Mouse (Mus musculus): ENCODE results near the gene Brip1. TPM values are rescaled to one million over a fixed set of nuclear protein-coding genes. Genes with fewer than 3 reads are reported as not detected.
A peak's percentile ranks its signal among the peaks of the same experiment; 100 is the strongest.

Brip1 gene
- polyA plus RNA-seq, 1 experiment from 2014 or later = 5.0 TPM

DNA sequence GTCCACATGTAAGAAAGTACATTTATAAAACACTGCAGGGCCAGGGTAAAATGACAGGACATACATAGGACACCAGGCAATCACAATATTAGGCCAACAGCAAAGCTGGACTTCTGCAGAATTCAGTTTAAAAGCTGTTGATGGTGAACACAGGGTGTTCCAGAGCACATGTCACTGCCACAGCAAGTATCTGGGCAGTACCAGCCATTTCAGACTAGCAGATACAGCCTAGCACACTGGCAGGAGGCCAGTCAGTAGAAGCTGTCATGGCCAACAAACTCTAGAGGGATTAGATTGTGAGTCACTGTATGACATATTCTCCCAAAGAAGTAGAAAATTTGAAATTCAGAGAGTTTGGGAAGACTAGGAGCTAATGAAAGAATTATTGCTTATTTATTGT lies 94.4 kb downstream of the Brip1 start:
- Histone ChIP-seq H3K4me2 (no peak overlapping the region), H3K9ac (no peak overlapping the region)

DNA sequence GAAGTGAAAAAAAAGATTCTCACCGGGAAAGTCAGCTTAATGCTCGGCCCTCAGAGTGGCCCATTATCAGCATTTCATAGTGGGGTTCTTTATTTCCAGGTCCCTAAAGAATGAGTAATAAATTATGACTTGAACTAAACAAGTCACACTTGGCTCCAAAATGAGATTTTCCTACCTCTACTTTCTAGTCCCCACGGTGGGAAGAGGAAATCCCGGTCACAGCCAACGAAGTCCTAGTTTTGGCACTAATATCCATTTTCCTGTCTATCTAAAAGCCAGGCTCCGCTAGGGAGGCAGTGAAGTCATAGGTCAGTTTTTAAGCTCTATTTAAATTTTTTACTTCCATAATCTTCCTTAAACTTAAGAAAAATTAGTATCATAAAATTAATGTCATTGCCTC lies 99.8 kb downstream of the Brip1 start:
- H3K9me3 ChIP-seq = no peaks in the 10 kb centered on the region; the same call in 1 of the 2 replicates
- no peaks in the 10 kb centered on the region for H3K4me1 ChIP-seq
- H3K27ac ChIP-seq (replicated peaks) = no peak overlapping the region
- ATAC-seq (ENCODE audit: extremely low read depth, insufficient number of reproducible peaks, low FRiP score, low TSS enrichment) = no peak
- WGBS = 76% methylated on average over 6 of the region's 6 CpGs
- no peak overlapping the region for H3K9ac ChIP-seq
- no peaks in the 10 kb centered on the region for H3K27me3 ChIP-seq (replicated peaks)
- H3K4me3 ChIP-seq = no peak overlapping the region
- peaks cover 21% of the 10 kb centered on the region for H3K36me3 ChIP-seq
- H3K4me2 ChIP-seq = no peak overlapping the region

More for the DNA sequence above, 94.4 kb downstream of the Brip1 start:
- no peak overlapping the region for H3K27ac ChIP-seq (replicated peaks)
- H3K4me1 ChIP-seq = no peaks in the 10 kb centered on the region
- H3K4me3 ChIP-seq = no peak overlapping the region
- no peaks in the 10 kb centered on the region for H3K27me3 ChIP-seq (replicated peaks)
- H3K36me3 ChIP-seq = peaks cover 24% of the 10 kb centered on the region
- ATAC-seq (ENCODE audit: extremely low read depth, insufficient number of reproducible peaks, low FRiP score, low TSS enrichment) = no peak
- no peaks in the 10 kb centered on the region; the same call in 1 of the 2 replicates for H3K9me3 ChIP-seq

DNA sequence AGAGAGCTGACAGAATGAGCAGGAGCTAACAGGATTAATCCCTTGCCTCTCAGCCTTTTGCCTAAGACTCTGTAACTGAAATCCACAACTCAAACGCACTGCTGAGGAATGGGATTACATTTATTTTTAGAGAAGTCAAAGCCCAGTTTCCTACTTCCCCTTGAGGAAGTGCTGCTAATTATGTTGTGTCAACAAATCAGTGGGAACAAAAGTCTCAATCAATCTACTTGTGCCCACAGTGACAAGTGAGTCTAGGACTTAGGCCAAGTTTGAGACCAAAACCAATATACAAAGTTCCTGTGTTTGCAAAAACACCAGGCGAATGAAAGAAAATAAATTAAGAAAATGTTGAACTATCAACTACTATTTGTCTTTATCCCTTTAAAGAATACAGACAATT lies 101.7 kb downstream of the Brip1 start:
- no peak overlapping the region for H3K4me2 ChIP-seq
- H3K9ac ChIP-seq = no peak overlapping the region
- peaks cover 21% of the 10 kb centered on the region for H3K36me3 ChIP-seq
- H3K9me3 ChIP-seq = no peaks in the 10 kb centered on the region; the same call in 1 of the 2 replicates
- no peak overlapping the region for H3K27ac ChIP-seq (replicated peaks)
- H3K4me1 ChIP-seq = no peaks in the 10 kb centered on the region
- no peak overlapping the region for H3K4me3 ChIP-seq
- WGBS = 53% methylated on average over 2 of the region's 2 CpGs
- ATAC-seq (ENCODE audit: extremely low read depth, insufficient number of reproducible peaks, low FRiP score, low TSS enrichment) = no peak
- H3K27me3 ChIP-seq (replicated peaks) = no peaks in the 10 kb centered on the region

DNA sequence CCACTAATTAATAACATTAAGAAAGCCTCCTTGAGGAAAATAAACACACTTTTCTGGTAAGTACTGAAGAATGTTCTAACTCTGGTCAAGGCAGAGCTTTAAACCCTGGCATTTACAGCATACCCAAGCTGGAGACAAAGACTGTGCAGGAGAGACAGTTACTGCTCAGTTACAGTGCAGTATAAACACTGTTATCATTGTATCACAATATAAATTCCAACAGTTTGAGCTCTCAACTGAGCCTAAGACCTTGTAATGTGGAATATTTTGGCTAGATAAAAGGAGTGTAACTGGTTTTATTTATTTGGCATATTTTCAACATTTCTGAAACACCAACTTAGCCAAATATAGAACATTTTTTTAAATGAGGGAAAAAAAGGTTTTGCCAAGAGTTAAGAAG lies 112.2 kb downstream of the Brip1 start:
- H3K27me3 ChIP-seq (replicated peaks) = no peaks in the 10 kb centered on the region
- H3K9ac ChIP-seq = no peak overlapping the region
- 0 out of 2 replicates have a peak, but pooled peaks cover 2% of the 10 kb centered on the region for H3K36me3 ChIP-seq
- ATAC-seq (ENCODE audit: extremely low read depth, insufficient number of reproducible peaks, low FRiP score, low TSS enrichment) = no peak
- H3K4me2 ChIP-seq = no peak overlapping the region
- H3K9me3 ChIP-seq = no peaks in the 10 kb centered on the region
- no peak overlapping the region for H3K4me3 ChIP-seq
- H3K27ac ChIP-seq (replicated peaks) = no peak overlapping the region
- peaks cover 9% of the 10 kb centered on the region for H3K4me1 ChIP-seq

DNA sequence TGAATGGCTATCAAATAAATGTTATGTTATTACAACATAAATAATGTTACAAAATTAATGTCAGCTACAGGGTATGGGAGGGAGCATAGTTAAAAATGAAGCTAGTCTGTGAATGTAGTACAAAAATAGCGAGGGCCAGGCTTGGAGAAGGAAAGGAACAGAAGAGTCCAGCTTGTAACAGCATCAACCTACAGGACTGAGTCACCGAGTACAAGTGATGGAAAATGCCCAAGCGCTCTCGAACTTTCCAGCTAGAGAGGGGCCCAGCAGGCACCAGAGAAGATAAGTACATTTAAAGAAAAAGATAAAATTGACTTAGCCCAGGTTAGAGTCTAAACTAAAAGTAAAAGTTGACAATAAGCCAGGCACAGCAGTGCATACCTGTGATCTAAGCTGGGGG lies 116.5 kb downstream of the Brip1 start:
- Histone ChIP-seq H3K36me3 (0 out of 2 replicates have a peak, but pooled peaks cover 2% of the 10 kb centered on the region), H3K4me1 (peaks cover 17% of the 10 kb centered on the region), H3K27me3 (replicated peaks) (no peaks in the 10 kb centered on the region), H3K9me3 (no peaks in the 10 kb centered on the region), H3K4me2 (peak overlapping the region; percentile 31; the same call in 1 of the 2 replicates), H3K9ac (no peak overlapping the region), H3K4me3 (no peak overlapping the region), H3K27ac (replicated peaks) (no peak overlapping the region)
- ATAC-seq (ENCODE audit: extremely low read depth, insufficient number of reproducible peaks, low FRiP score, low TSS enrichment) = no peak
- WGBS = 30% methylated on average over 4 of the region's 4 CpGs

DNA sequence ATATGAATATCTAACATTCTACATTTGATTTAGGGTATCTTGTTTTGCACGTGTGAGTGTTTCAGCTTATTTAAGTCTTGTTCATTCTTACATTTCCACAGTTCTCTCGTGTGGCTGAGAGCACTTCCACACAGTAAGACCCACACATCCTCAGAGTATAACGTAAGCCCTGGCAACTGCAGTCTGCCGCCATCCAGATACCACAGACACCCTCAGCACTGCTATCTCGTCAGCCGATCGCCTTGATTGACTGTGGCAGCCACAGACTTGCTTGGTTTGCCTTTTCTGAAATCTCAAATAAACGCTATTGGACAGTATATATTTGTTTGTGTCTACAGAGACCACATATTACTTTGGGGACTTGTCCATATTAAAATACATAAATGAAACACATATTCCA lies 123.0 kb downstream of the Brip1 start:
- Histone ChIP-seq H3K4me2 (no peak overlapping the region), H3K4me1 (peaks cover 1% of the 10 kb centered on the region; the same call in 1 of the 2 replicates), H3K27me3 (replicated peaks) (no peaks in the 10 kb centered on the region), H3K36me3 (peaks cover 22% of the 10 kb centered on the region), H3K9ac (no peak overlapping the region), H3K9me3 (no peaks in the 10 kb centered on the region), H3K4me3 (no peak overlapping the region), H3K27ac (replicated peaks) (no peak overlapping the region)
- WGBS = 70% methylated on average over 8 of the region's 8 CpGs
- no peak for ATAC-seq (ENCODE audit: extremely low read depth, insufficient number of reproducible peaks, low FRiP score, low TSS enrichment)

DNA sequence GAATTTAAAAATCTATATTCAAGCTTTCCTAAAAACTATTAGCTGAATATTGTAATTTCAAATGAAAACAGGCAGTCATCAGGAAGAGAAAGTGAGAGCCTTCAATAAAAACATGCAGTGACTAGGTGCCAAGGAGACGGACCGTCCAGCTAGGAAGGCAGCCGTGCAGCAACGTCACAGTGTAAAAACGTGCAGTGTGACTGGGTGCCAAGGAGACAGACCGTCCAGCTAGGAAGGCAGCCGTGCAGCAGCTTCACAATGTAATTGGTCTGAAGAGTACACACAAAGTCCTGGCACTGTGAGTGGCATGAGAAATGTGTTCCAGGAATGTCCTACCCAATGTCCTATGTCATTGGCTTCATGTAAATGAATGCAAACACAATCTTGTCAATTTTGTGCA lies 124.0 kb downstream of the Brip1 start:
- WGBS = 84% methylated on average over 7 of the region's 7 CpGs
- H3K27me3 ChIP-seq (replicated peaks) = no peaks in the 10 kb centered on the region
- no peak overlapping the region for H3K27ac ChIP-seq (replicated peaks)
- H3K36me3 ChIP-seq = peaks cover 22% of the 10 kb centered on the region
- no peaks in the 10 kb centered on the region for H3K9me3 ChIP-seq
- H3K9ac ChIP-seq = no peak overlapping the region
- H3K4me3 ChIP-seq = no peak overlapping the region
- no peak overlapping the region for H3K4me2 ChIP-seq
- no peaks in the 10 kb centered on the region for H3K4me1 ChIP-seq
- no peak for ATAC-seq (ENCODE audit: extremely low read depth, insufficient number of reproducible peaks, low FRiP score, low TSS enrichment)

DNA sequence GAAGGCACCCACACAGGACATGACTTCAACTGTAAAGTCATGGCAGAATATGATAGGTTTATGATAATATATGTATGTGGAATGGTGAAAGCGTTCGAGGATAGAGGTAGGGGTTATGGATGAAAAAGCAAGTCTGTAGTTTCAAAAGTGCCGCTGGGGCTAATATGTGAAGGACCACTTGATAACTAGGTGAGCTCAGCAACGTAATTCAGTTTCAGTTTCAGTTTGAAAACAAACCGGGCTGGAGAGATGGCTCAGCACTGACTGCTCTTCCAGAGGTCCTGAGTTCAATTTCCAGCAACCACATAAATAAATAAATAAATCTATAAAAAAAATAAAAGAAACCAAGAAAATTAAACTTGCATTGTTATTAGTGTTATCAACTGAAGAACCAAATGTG lies 124.6 kb downstream of the Brip1 start:
- whole genome bisulfite sequencing = 87% methylated on average over 5 of the region's 5 CpGs
- Histone ChIP-seq H3K36me3 (peaks cover 22% of the 10 kb centered on the region), H3K9ac (no peak overlapping the region), H3K4me1 (no peaks in the 10 kb centered on the region), H3K4me3 (no peak overlapping the region), H3K27me3 (replicated peaks) (no peaks in the 10 kb centered on the region), H3K4me2 (no peak overlapping the region), H3K27ac (replicated peaks) (no peak overlapping the region), H3K9me3 (no peaks in the 10 kb centered on the region)
- no peak for ATAC-seq (ENCODE audit: extremely low read depth, insufficient number of reproducible peaks, low FRiP score, low TSS enrichment)

DNA sequence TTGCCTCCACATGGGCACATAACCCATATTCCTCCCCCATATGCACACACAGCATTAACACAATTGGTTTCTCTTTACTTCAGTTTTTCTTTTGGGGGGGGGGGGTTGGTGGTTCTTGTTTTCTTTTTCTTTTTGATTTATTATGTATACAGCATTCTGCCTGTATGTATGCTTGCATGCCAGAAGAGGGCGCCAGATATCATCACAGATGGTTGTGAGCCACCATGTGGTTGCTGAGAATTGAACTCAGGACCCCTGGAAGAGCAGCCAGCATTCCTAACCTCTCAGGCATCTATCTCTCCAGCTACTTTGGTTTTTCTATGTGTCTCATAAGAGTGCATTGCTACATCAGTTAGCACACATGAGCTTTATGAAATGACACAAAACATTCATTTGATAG lies 125.6 kb downstream of the Brip1 start:
- H3K27ac ChIP-seq (replicated peaks) = no peak overlapping the region

DNA sequence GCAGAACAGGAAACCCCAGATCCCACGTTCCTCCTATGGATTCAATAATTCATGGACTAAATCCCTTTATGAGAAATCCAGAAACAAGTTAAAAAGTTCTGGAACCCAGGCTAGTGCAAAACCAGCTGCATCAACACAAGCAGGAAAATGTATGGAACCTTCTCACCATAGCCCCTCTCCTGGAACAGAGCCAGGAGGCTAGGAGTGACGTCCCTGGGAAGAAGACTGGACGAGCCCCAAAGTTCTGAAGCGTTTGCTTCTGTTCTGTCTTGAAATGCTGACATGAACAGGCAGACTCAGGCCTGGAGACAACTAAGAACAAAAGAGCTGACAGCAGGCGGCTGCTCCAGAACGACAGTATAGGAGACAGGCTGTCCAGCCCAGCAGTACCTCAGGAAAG lies 132.3 kb downstream of the Brip1 start:
- no peak overlapping the region for H3K4me3 ChIP-seq
- H3K9me3 ChIP-seq = no peaks in the 10 kb centered on the region
- H3K27ac ChIP-seq (replicated peaks) = no peak overlapping the region
- WGBS = 56% methylated on average over 6 of the region's 6 CpGs
- H3K4me2 ChIP-seq = no peak overlapping the region
- H3K4me1 ChIP-seq = no peaks in the 10 kb centered on the region
- no peaks in the 10 kb centered on the region for H3K27me3 ChIP-seq (replicated peaks)
- ATAC-seq (ENCODE audit: extremely low read depth, insufficient number of reproducible peaks, low FRiP score, low TSS enrichment) = no peak
- no peak overlapping the region for H3K9ac ChIP-seq
- H3K36me3 ChIP-seq = peaks cover 11% of the 10 kb centered on the region; the same call in 1 of the 2 replicates

More for the DNA sequence above, 125.6 kb downstream of the Brip1 start:
- 74% methylated on average over 1 of the region's 1 CpGs for whole genome bisulfite sequencing
- no peaks in the 10 kb centered on the region for H3K4me1 ChIP-seq
- no peaks in the 10 kb centered on the region for H3K9me3 ChIP-seq
- no peak overlapping the region for H3K9ac ChIP-seq
- no peak overlapping the region for H3K4me3 ChIP-seq
- ATAC-seq (ENCODE audit: extremely low read depth, insufficient number of reproducible peaks, low FRiP score, low TSS enrichment) = no peak
- H3K4me2 ChIP-seq = no peak overlapping the region
- no peaks in the 10 kb centered on the region for H3K27me3 ChIP-seq (replicated peaks)
- H3K36me3 ChIP-seq = peaks cover 22% of the 10 kb centered on the region

DNA sequence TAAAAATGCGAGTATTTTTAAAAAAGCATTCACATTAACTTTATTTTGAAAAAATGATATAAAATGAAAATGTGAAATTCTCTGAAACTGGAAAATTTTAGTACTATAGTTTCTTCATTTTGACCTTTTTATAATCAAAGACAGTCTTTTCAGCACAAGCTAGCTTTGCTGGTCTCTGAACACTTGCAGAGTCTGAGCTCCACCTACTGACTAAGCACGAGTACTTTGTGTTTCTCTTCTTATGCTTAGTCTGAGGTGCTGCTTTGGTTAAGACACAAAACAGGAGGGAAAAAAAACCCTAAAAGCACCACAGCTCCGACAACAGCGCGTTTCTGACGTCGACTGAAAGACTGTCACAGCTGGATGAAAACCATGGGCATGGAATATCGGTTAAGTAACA lies 133.8 kb downstream of the Brip1 start:
- Histone ChIP-seq H3K4me3 (no peak overlapping the region), H3K4me1 (no peaks in the 10 kb centered on the region), H3K4me2 (no peak overlapping the region), H3K27ac (replicated peaks) (no peak overlapping the region), H3K27me3 (replicated peaks) (no peaks in the 10 kb centered on the region), H3K9me3 (no peaks in the 10 kb centered on the region), H3K9ac (no peak overlapping the region), H3K36me3 (peaks cover 14% of the 10 kb centered on the region; the same call in 1 of the 2 replicates)
- WGBS = 57% methylated on average over 8 of the region's 8 CpGs
- no peak for ATAC-seq (ENCODE audit: extremely low read depth, insufficient number of reproducible peaks, low FRiP score, low TSS enrichment)

DNA sequence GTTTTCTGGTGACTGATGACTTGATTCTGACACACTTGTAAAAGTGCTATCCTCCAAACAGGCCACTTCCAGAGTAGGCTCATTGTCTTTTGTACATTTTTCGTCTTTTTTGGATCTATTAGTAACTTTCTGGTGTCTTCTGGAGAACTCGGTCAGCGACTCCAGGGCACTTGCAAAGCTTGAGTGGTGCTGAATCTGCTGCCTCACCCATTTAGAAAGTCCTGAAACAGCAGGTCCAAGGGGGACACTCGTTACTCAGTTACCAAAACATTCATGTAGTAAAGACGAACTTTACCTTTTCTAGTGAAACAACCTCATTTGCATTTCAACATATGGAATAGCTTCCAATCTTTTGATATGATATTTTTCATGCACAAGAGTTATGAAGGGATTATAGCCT lies 136.1 kb downstream of the Brip1 start:
- no peak overlapping the region for H3K4me2 ChIP-seq
- H3K4me1 ChIP-seq = no peaks in the 10 kb centered on the region
- no peaks in the 10 kb centered on the region for H3K9me3 ChIP-seq
- 85% methylated on average over 5 of the region's 5 CpGs for WGBS
- no peaks in the 10 kb centered on the region for H3K27me3 ChIP-seq (replicated peaks)
- H3K9ac ChIP-seq = no peak overlapping the region
- peaks cover 21% of the 10 kb centered on the region; the same call in 1 of the 2 replicates for H3K36me3 ChIP-seq
- ATAC-seq (ENCODE audit: extremely low read depth, insufficient number of reproducible peaks, low FRiP score, low TSS enrichment) = no peak
- no peak overlapping the region for H3K27ac ChIP-seq (replicated peaks)
- H3K4me3 ChIP-seq = no peak overlapping the region

Data from heart, embryonic 13.5 days (tissue).